Mouse (Mus musculus) layer of hippocampus, postnatal 14 days (tissue): Measurements from ENCODE around the gene Krtap11-1. TPM values are rescaled to one million over a fixed set of nuclear protein-coding genes. Genes with fewer than 3 reads are reported as not detected.

Experiments
- total RNA-seq, 2 experiments: library from RNA; stranded (reverse); gene quantifications; 2 replicates each; pipeline ENCODE4 v1.2.3; 2021

The Krtap11-1 gene
- total RNA-seq, 2 experiments from 2014 or later, result not detected

Other genes with a start within 250 kb of the Krtap11-1 start
- not detected for gene Krtap21-1, start 167.3 kb downstream of the Krtap11-1 start, total RNA-seq
- gene Krtap6-2, start 151.1 kb downstream of the Krtap11-1 start, total RNA-seq, result not detected
- gene Krtap8-1, start 83.2 kb downstream of the Krtap11-1 start, total RNA-seq, result not detected
- not detected for gene Krtap7-1, start 62.9 kb downstream of the Krtap11-1 start, total RNA-seq